Mouse (Mus musculus): ENCODE measurements around the gene Tssk4.
A peak's percentile ranks its signal among the peaks of the same experiment; 100 is the strongest.

The Tssk4 gene

DNA sequence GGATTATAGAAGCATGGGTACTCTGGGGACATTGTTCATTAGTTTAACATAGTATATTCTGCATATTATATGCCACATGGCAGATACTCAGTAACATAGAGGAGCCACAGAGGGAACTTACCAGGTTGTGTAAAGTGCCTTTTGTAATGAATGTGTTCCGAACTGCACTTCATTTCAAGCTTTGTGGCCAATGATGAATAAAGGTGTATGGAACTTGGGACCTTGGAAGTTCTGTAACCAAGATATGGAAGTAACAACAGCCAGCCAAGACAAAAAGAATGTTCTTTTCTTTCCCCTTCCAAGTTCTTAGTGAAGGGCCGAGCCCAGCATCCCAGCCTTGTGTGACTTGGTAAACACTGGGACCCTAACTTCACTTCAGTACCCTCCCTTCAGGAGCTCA lies at the start of gene Tssk4:
Gene Tssk4, plus strand, starts transcription at position 301 of the 400 bp plus-strand sequence.
- DNase-seq (ENCODE audit: low spot score): no peak

DNA sequence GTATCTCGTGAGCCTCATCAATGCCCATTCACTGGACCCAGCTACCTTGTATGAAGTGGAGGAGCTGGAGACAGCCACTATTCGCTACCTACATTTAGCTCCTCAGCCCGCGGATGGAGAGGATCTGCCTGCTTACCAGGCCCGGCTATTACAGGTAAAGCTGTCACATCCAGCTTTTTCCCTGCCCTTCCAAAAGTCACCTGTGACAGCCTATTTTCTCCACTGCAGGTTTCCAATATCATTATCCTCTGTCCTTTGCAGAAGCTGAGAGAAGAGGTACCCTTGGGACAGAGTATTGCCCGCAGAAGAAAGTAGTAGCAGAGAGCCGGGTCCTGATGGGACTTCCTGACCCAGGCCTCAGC lies 46.7 kb upstream of the Tssk4 start, which contains the start of gene Irf9:
Gene Irf9, plus strand, starts transcription at position 301 of the 362 bp plus-strand sequence.
- DNase-seq (ENCODE audit: low spot score): no peak

GRCm38 (mm10) chr14:55603633-55604576 lies 46.1 kb upstream of the Tssk4 start:
- DNase-seq (ENCODE audit: low spot score): peak; percentile 93

DNA sequence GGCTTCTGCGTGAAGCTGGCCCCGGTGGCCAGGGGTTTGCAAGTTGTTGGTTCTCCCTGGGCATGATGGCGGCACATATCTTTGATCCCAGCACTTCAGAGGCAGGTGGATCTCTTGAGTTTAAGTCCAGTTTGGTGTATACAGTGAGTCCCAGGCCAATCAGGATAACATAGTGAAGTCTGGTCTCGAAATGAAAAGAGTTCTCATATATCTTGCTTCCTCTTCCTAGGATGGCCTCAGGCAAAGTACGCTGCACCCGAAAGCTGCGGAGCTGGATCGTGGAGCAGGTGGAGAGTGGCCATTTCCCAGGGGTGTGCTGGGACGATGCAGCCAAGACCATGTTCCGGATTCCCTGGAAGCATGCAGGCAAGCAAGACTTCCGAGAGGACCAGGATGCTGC lies 45.2 kb upstream of the Tssk4 start:
- no peak for DNase-seq (ENCODE audit: low spot score)

- DNase-seq (ENCODE audit: low spot score): no peak
Measured at GRCm38 (mm10) chr14:55605743-55606459, 44.1 kb upstream of the Tssk4 start.

GRCm38 (mm10) chr14:55608339-55608738 lies 41.6 kb upstream of the Tssk4 start:
- DNase-seq (ENCODE audit: low spot score): no peak

- no peak for DNase-seq (ENCODE audit: low spot score)
Measured at GRCm38 (mm10) chr14:55613346-55613745, 36.6 kb upstream of the Tssk4 start.

DNA sequence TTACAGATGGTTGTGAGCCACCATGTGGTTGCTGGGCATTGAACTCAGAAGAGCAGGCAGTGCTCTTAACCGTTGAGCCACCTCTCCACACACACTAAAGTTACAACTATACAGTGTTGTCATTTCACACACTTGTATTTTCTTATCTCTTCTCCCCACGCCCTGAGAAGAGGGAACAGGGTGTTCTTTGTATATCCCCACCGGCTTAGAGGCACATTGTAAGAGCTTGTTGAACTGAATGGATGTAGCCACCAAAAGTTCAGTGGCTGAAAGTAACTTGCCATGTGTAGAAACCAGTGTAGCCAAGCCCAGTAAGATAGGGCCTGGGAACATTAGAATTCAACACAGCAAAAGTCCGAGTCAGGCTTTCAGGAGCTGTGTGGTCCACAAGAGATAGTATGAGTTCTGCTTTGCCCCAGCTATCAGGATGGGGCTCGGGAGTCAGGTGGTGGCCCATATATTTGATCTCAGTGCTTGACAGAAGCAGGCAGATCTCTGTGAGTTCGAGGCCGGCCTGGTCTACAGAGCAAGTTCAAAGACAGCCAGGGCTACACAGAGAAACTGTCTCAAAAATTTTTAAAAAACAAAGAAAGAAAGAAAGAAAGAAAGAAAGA lies 35.3 kb upstream of the Tssk4 start:
- no peak for DNase-seq (ENCODE audit: low spot score)

DNA sequence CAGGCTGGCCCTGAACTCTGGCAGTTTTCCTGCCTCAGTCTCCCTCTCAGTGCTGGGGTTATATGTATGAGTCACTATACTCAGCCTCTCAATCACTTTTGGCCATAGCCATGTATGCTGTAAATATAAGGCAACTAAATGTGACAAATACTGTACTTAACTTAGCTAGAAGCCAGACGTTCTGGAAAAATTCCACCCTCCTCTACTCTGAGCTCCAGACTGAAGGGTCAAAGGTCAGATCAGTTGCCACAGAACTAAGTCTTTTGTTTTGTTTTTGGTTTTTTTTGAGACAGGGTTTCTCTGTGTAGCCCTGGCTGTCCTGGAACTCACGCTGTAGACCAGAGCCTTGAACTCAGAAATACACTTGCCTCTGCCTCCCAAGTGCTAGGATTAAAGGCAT lies 34.1 kb upstream of the Tssk4 start:
- no peak for DNase-seq (ENCODE audit: low spot score)

- no peak for DNase-seq (ENCODE audit: low spot score)
Measured at GRCm38 (mm10) chr14:55616844-55617243, 33.1 kb upstream of the Tssk4 start.

GRCm38 (mm10) chr14:55617822-55618221 lies 32.2 kb upstream of the Tssk4 start, which contains the start of gene Rec8:
Gene Rec8, plus strand, starts transcription at chr14:55618037.
- DNase-seq (ENCODE audit: low spot score): peak; percentile 81

- DNase-seq (ENCODE audit: low spot score): no peak
Measured at GRCm38 (mm10) chr14:55618486-55619195, 31.3 kb upstream of the Tssk4 start.

DNA sequence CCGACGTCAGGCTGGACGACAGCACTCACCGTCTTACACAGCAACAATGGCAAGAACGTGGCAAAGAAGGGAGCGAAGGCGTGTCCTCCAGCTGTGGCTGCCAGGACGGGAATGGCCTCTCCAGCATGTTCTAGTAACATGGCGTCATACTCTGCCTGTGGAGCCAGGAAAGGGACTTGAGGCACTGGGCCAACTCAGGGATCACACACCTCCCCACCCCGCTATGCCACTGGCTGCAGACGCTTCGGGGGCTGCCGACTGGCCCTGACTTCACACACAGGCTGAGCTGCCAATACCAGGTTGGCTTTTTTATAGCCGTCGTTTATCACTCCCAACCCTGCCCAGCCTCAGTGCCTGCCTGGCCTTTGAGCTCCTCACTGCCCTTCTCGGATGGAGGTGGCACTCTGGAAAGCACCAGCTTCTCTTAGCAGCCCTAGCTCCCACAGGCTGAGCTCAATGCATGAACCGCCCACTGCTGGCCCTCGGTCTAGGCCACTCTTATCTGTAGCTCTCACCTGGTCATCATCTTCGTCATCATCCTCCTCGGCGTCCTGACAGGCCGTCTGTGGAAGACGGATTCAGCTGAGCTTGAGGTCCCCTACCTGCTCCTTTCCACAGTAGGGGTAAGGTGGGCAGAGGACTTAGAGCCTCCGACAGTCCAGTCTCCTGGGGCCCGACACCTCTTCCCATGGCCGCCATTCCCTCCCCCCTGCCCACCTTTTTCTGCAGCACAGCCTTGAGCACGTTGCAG lies 21.7 kb upstream of the Tssk4 start:
- DNase-seq (ENCODE audit: low spot score): no peak

- peak; percentile 52 for DNase-seq (ENCODE audit: low spot score)
Measured at GRCm38 (mm10) chr14:55629312-55629711, 20.7 kb upstream of the Tssk4 start.

GRCm38 (mm10) chr14:55634874-55635522 lies 15.0 kb upstream of the Tssk4 start:
- DNase-seq (ENCODE audit: low spot score): peak; percentile 37

- peak; percentile 97 for DNase-seq (ENCODE audit: low spot score)
Measured at GRCm38 (mm10) chr14:55635523-55636007, 14.4 kb upstream of the Tssk4 start, which contains the start of gene Ipo4. Gene Ipo4, minus strand, starts transcription at chr14:55635957.

DNA sequence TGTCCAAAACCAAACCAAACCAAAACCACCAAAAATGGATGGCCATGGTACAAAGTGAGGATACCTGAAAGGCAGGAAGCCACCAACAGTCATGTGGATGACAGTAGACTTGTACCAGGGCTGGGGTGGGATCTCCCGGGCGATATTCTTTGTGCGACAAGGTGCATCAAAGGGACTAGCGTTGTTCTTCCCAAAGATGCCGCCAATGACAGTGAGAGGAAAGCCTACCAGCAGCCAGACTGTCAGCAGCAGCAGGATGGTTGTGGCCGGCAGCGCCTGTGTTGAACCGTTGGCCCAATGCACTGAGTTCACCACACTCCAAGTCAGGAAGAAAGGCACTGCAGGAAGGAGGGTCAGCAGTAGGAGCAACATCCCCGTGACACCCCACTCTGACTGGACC lies 12.2 kb upstream of the Tssk4 start, which contains the start of gene Gm49378:
Gene Gm49378, minus strand, starts transcription at position 101 of the 400 bp plus-strand sequence.
- DNase-seq (ENCODE audit: low spot score): no peak

DNA sequence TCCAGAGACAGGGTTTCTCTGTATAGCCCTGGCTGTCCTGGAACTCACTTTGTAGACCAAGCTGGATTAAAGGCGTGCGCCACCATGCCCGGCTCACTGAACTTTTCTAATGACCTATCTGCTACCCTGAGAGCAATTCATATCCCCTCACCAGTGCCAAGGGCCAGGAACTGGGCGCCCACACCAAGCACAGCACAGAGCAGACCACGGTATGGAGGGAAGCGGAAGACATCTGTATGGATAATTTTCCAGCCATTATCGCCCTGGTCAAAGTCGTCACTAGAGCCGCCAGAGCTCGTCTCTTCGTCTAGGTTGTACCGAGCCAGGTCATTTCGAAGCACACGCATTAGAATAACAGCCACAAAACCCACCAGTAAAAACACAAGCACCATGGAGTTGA lies 9.2 kb upstream of the Tssk4 start:
- no peak for DNase-seq (ENCODE audit: low spot score)

GRCm38 (mm10) chr14:55641291-55641690 lies 8.7 kb upstream of the Tssk4 start:
- DNase-seq (ENCODE audit: low spot score): no peak

DNA sequence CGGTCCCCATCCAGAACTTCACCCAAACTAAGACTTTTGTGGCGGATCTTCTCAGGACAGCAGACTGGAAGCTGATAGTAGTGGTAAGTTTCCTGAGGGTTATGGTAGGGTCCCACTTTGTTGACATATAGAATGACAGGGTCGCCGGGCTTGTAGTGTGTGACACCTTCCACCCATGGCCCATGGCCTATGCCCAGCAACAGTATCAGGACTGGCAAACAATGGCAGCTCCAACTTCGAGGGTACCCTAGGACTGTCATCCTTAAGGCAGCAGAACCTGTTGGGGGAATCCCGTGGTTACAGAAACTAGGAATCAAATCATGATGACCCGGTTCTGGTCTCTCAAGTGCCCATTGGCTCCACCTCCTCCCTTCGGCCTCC lies 7.3 kb upstream of the Tssk4 start:
- no peak for DNase-seq (ENCODE audit: low spot score)

Data from embryo, embryonic 10 days (tissue).